Mouse (Mus musculus): ENCODE data around the gene Gm10999.
"Not testable (repeated sequence)": the region's sequence is repeated elsewhere in the genome, so short reads cannot be mapped to it uniquely, and the experiment has no call there.

The Gm10999 gene

DNA sequence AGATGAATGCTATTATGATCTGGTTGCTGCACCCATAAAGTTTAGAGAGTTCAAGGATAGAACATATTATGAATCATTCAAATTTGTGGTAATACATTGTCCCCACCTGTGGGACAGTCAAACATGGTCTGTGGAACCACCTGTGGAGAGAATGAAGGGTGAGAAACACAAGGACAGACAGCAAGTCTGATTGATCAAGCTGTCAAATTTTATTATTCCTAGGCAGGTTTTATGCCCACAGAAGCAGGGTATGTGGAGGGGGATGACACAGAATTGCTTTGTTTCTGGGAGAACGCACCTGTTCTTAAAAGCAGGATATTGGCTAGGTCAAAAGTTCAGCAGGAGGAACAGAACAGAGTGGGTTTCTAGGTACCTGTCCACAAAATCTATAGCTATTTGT, at the start of gene Gm10999:
Gene Gm10999, minus strand, starts transcription at position 101 of the 400 bp plus-strand sequence.
- DNase-seq (ENCODE audit: low read depth, low spot score): no peak

DNA sequence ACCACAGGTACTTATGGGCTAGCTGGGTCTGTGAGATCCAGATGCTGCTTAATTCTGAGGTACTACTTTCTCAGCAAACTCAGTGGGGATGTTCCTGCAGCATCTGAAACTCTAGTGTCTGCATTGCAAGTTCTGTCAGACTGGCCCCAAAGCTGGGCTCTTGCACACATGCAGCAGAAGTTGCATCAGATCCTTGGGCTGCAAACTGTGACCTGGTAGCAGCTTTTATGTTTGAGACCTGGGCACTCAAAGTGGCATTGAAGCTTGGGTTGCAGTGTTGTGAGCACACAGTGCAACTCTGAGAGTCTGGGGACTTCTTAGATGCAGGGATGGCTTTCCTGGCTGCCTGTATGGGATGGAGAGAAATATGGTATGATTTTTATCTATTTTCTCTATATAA, 2.0 kb upstream of the Gm10999 start:
- no peak for DNase-seq (ENCODE audit: low read depth, low spot score)

- not testable (repeated sequence) for DNase-seq (ENCODE audit: low read depth, low spot score)
Observed at GRCm38 (mm10) chr8:129115761-129116160, 15.7 kb downstream of the Gm10999 start.

Measured in retina, adult 2 months (tissue).